In genomic region chr8:44812360-44812759, GRCm38 (mm10) we compare ENCODE assay signal across 16 mouse cellular contexts.
"Had no signal": no experiment of that assay in that cellular context is flagged by ENCODE, and none has a peak within 500 bp of the region (broad histone marks: within the 10 kb centered on the region; RNA-seq: fewer than 3 reads in every experiment).

No protein-coding gene starts in this region.

- H3K27ac ChIP-seq: hindbrain, embryonic 13.5 days; hindbrain, postnatal 0 days; layer of hippocampus, adult 2 months; left cerebral cortex, adult 2 months; limb, embryonic 15.5 days; liver, embryonic 12.5 days; midbrain, embryonic 10.5 days; neural tube, embryonic 15.5 days; stomach, postnatal 0 days had no signal

- ATAC-seq: hindbrain, postnatal 0 days; liver, embryonic 12.5 days had no signal

- H3K4me1 ChIP-seq: hindbrain, embryonic 13.5 days; limb, embryonic 15.5 days; liver, embryonic 12.5 days; midbrain, embryonic 10.5 days; neural tube, embryonic 15.5 days had no signal

- DNase-seq: lung, embryonic 14.5 days; lung, postnatal 10 days; lung, postnatal 4 days; midbrain, embryonic 14.5 days; right cerebral cortex, adult 18-20 months; thymus, postnatal 14 days had no signal

- H3K9me3 ChIP-seq: hindbrain, embryonic 13.5 days; limb, embryonic 15.5 days; liver, embryonic 12.5 days; midbrain, embryonic 10.5 days; neural tube, embryonic 15.5 days had no signal

- H3K36me3 ChIP-seq: hindbrain, embryonic 13.5 days; limb, embryonic 15.5 days; liver, embryonic 12.5 days; midbrain, embryonic 10.5 days; neural tube, embryonic 15.5 days had no signal

- H3K4me2 ChIP-seq: hindbrain, embryonic 13.5 days; limb, embryonic 15.5 days; liver, embryonic 12.5 days; lung, embryonic 14.5 days; neural tube, embryonic 15.5 days had no signal

- H3K4me3 ChIP-seq: hindbrain, embryonic 13.5 days; layer of hippocampus, adult 2 months; left cerebral cortex, adult 2 months; limb, embryonic 15.5 days; liver, embryonic 12.5 days; midbrain, embryonic 10.5 days; myocyte; neural tube, embryonic 15.5 days had no signal

- H3K9ac ChIP-seq: hindbrain, embryonic 13.5 days; limb, embryonic 15.5 days; liver, embryonic 12.5 days; lung, embryonic 14.5 days; neural tube, embryonic 15.5 days had no signal

- H3K27me3 ChIP-seq: hindbrain, embryonic 13.5 days; limb, embryonic 15.5 days; liver, embryonic 12.5 days; neural tube, embryonic 15.5 days had no signal
